Mouse (Mus musculus) kidney, adult 18-20 months (tissue): Measurements from ENCODE around the gene Jmjd6.
"Not testable (repeated sequence)": the region's sequence is repeated elsewhere in the genome, so short reads cannot be mapped to it uniquely, and the experiment has no call there.

Source experiments
- DNase-seq: peaks from one replicate; pipeline ENCODE4 v3.0.0; 2021

Gene Jmjd6

GRCm38 (mm10) chr11:116851576-116852290 lies 8.5 kb upstream of the Jmjd6 start:
- DNase-seq, result peak; percentile 73

DNA sequence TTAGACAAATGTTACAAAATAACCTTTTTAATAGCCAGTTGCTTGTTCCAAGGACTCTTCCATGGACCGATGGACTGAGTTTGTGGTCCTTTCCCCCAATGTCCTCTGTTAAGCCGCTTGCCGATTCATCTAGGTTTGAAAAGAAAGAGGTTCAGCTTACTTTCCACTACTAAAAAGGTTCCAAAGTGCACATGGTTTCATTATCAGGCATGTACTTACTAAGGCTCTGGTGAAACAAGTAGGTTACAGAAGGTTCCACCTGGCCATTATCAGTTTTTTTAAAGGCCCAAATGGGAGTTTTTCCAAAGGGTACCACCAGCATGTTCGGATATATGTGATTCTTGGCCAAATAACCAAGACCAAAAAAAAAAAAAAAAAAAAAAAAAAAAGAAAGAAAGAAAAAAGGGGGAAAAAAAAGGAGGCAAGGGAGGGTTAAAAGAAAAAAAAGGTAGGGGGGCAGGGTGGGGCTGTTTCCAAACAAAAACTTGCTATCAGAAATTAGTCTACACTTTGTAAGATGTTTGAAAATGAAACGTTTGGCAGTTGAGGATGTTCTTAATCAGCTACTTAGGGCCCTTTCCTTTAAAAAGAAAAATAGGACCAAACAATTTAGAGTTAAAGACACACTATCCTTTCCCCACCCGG lies 7.7 kb upstream of the Jmjd6 start:
- DNase-seq, result no peak

DNA sequence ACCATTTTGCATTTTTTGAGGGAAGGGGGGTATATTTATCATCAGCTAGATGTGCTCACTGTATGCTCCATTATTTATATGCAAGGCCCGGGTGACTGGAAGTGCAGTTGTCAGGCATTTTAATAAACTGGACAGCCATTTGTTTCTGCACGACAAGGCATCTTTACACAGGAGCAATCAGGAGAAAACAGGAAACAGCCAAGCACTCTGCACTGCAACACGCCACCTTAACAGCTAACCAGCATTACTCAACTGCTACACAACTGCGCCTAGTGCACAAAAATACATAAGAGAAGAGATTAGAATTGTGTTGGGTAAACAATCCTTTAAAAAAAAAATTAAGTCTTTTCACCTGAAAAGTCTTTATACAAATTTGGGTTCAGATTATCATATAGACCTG lies 6.8 kb upstream of the Jmjd6 start:
- DNase-seq, result no peak

GRCm38 (mm10) chr11:116849587-116849986 lies 6.3 kb upstream of the Jmjd6 start:
- no peak for DNase-seq

DNA sequence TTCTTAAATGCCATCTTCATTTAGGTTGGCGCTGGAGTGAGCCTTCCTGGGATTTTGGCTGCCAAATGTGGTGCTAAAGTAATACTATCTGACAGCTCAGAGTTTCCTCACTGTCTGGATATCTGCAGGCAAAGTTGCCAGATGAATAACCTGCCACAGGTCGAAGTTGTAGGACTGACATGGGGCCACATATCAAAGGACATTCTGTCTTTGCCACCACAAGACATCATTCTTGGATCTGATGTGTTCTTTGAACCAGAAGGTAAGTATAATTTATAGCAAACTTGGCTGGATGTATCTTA lies 5.6 kb upstream of the Jmjd6 start:
- DNase-seq, result not testable (repeated sequence)

- DNase-seq, result no peak
These were observed 5.0 kb upstream of the Jmjd6 start for GRCm38 (mm10) chr11:116848086-116848876.

DNA sequence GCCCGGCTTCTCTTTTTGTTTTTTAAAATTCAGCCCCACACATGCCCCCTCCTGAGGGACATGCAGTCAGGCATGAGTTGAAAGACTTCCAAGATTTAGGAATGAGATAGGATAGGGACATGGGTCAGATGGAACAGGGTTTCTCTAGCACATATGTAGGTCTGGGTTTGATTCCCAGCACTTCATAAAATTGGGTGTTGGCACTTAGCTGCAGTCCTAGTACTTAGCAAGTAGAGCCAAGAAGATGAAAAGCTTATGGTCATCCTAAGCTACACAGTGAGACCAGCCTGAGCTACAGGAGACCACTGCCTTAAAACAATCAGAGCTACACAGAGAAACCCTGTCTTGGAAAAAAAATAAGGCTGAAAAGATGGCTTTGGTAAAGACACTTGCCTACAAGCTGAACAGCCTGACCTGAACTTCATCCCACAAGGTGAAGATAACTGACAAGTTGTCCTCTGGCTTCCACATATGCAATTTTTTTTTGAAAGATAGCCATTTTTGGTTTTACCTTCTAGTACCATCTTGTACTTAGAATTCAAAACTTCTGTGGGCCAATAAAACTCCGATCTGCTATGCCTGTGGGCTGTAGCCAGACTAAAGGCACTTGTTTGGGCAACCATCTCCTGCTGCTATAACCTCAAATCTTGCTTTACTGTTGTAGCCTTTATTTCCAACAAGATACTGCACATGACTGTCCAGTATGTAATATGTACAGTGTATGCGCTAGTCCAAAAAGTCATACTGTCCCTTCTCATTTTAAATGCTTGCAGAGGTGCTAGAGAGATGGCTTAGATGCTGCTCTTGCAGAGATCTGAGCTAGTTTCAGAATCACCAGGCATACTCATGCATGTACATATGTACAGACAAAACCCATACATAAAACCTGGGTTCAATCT lies 4.2 kb upstream of the Jmjd6 start:
- no peak for DNase-seq

GRCm38 (mm10) chr11:116846593-116847181 lies 3.4 kb upstream of the Jmjd6 start:
- no peak for DNase-seq

GRCm38 (mm10) chr11:116842531-116843260 lies 553 bp downstream of the Jmjd6 start:
- DNase-seq, result peak; percentile 73

- no peak for DNase-seq
These were observed 2.5 kb downstream of the Jmjd6 start for GRCm38 (mm10) chr11:116840748-116841147.

- no peak for DNase-seq
These were observed 3.6 kb downstream of the Jmjd6 start for GRCm38 (mm10) chr11:116839601-116840000.

DNA sequence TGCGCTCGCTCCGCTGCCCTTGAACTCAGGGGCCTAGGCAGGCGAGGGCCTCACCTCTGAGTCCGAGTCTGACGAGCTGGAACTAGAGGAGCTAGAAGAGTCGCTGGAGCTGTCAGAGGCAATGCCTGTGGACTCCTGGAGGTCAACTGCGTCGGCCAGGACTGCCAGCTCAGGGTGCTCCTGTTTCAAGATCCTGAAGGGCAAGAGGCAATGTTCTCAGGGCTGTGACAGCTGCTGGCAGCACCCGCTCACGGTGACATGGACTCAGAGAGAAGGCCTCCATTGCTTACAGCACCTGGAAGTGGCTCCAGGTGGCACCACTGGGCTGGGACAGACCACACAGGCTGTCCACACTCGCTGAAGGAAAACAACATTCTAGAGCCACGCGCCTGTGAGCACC lies 4.3 kb downstream of the Jmjd6 start:
- no peak for DNase-seq

DNA sequence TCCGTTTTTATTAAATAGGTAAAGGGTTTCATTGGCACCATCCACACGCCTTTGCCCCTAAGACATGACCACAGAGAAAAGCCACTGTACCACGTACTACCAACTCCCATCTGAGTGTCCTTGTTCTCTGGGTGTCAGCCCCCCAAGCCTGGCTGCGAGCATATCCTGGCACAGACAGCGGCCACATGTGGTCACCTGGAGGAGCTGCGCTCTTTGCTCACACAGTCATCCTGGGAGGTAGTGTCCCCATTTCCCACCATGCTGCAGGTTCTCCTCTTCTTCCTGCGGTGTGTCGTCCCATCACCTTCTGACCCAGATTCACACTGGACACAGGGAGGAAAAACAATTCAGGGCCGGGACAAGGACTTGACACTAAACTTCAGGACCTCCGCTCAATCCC lies 5.8 kb downstream of the Jmjd6 start:
- DNase-seq, result no peak

- DNase-seq, result no peak
These were observed 7.0 kb downstream of the Jmjd6 start for GRCm38 (mm10) chr11:116836283-116836682.

DNA sequence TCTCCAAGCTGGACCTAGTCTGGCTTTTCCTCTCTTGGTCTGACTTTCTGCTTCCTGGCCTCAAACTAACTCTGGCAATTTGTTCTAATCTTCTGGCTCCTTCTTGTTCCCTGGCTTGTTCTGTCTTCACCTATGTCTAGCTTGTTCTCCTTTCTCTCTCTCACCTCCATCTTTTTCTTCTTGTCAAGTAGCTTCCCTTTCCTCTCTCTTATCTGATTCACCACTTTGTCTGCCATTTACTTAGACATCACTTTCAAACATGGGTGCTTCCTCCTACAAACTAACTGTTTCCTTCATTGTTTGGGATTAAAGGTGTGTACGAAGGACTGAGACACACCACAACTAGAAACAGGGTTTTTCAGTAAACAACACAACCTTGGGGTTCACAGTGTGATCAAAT lies 8.3 kb downstream of the Jmjd6 start:
- no peak for DNase-seq

GRCm38 (mm10) chr11:116832172-116832685 lies 11.0 kb downstream of the Jmjd6 start:
- DNase-seq, result no peak

DNA sequence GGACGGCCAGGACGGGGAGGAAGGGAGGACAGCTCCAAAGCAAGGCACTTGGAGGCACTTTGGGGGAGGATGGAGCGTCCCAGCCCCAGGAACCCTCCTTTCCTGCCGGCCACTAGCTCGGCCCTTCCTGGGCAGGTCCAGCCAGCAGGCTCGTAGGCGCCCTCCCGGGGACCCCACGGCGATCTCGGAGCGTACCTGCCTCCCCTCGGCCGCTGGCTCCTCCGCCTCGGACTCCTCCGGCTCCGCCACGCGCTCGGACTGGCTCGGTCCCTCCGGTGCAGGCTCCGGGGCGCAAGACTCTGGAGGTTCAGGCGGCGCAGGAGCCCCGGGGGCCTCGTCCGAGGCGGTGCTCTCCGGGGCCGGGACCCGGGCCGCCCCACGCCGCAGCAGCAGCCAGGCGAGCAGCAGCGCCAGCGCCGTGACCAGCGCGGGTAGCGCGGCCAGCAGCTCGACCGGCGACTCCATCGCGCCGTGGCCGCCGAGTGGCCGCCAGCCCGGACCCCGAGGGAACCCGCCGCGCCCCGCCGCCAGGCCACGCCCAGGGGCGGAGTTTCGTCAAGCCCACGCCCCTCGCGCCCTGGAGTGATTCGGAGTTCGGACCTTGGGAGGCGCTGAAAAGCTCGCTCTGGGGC lies 15.6 kb downstream of the Jmjd6 start, which contains the start of gene Mxra7:
TSS of gene Mxra7 (minus strand) at position 513 of the 632 bp plus-strand sequence.
- peak; percentile 83 for DNase-seq

- no peak for DNase-seq
These were observed 16.4 kb downstream of the Jmjd6 start for GRCm38 (mm10) chr11:116826550-116827504.

- DNase-seq, result no peak
These were observed 18.0 kb downstream of the Jmjd6 start for GRCm38 (mm10) chr11:116825230-116825629.

GRCm38 (mm10) chr11:116823885-116824284 lies 19.4 kb downstream of the Jmjd6 start:
- not testable (repeated sequence) for DNase-seq
